Mouse (Mus musculus) C2C12 (cell line): ENCODE results near the gene Rap2c.

ENCODE experiments used
- CEBPB ChIP-seq: IDR thresholded peaks from one replicate; pipeline ENCODE4 v1.6.1; 2011; ENCODE audit warnings: low read depth, mild to moderate bottlenecking, control low read depth, moderate library complexity
- CTCF ChIP-seq: IDR thresholded peaks from one replicate; pipeline ENCODE4 v1.5.1; 2011; ENCODE audit not compliant: control insufficient read depth, insufficient read depth, insufficient read length
- MYOD1 ChIP-seq: IDR thresholded peaks from one replicate; pipeline ENCODE4 v1.6.1; 2011; ENCODE audit warnings: low read depth; ENCODE audit not compliant: control insufficient read depth, insufficient read length
- USF1 ChIP-seq: IDR thresholded peaks from one replicate; pipeline ENCODE4 v1.6.1; 2011; ENCODE audit warnings: low read depth, mild to moderate bottlenecking, control low read depth, moderate library complexity

DNA sequence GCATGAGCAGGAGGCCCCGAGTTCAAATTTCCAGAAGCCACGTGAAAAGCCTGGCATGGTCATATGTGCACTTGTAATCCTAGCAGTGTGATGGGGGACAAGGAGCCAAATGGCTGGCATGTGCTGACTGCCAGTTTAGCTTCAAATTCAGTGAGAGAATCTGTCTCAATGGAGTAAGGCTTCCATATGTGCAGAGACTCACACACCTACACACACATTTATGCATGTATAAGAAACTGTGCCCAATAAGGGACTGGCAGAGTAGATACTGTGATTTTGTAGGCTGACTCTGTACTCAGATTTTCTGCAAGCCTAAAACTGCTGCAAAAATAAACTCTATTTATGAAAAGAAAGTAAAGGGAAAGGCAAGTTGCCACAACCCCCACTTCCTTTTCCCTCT is 39.4 kb downstream of the Rap2c start:
- TF ChIP-seq MYOD1 = no peak
- TF ChIP-seq CTCF = no peak
- TF ChIP-seq CEBPB = no peak
- TF ChIP-seq USF1 = no peak
